Mouse (Mus musculus) lung, embryonic 15.5 days (tissue): ENCODE data around the gene Ccdc88c. TPM values are rescaled to one million over a fixed set of nuclear protein-coding genes. Genes with fewer than 3 reads are reported as not detected.
A peak's percentile ranks its signal among the peaks of the same experiment; 100 is the strongest.

Experiments used
- ATAC-seq: fragments of 200-750 bp; cut with Nextera tagmentation; 2 replicates; pipeline ENCODE4 v1.8.0; 2017; ENCODE audit warnings: moderate number of reproducible peaks, borderline replicate concordance; ENCODE audit not compliant: low FRiP score, low TSS enrichment; ENCODE audit errors: extremely low read depth
- H3K27ac ChIP-seq: fragments of 300-500 bp; sonication (generic); 2 replicates; pipeline ENCODE4 v1.5.1; 2015; ENCODE audit warnings: moderate library complexity, mild to moderate bottlenecking, inconsistent platforms
- H3K27me3 ChIP-seq: fragments of 300-500 bp; sonication (generic); 2 replicates; pipeline ENCODE4 v1.6.1; 2015; ENCODE audit warnings: inconsistent platforms
- H3K36me3 ChIP-seq: fragments of 300-500 bp; sonication (generic); 2 replicates; pipeline ENCODE4 v1.6.1; 2015; ENCODE audit warnings: inconsistent platforms
- H3K4me1 ChIP-seq: fragments of 300-500 bp; sonication (generic); 2 replicates; pipeline ENCODE4 v1.6.1; 2015; ENCODE audit warnings: inconsistent platforms
- H3K4me2 ChIP-seq: fragments of 300-500 bp; sonication (generic); 2 replicates; pipeline ENCODE4 v1.6.1; 2015; ENCODE audit warnings: inconsistent platforms, mild to moderate bottlenecking, moderate library complexity
- H3K4me3 ChIP-seq: fragments of 300-500 bp; sonication (generic); 2 replicates; pipeline ENCODE4 v1.5.1; 2015; ENCODE audit warnings: mild to moderate bottlenecking, inconsistent platforms
- H3K9ac ChIP-seq: fragments of 300-500 bp; sonication (generic); 2 replicates; pipeline ENCODE4 v1.6.1; 2015; ENCODE audit warnings: inconsistent platforms
- H3K9me3 ChIP-seq: fragments of 300-500 bp; sonication (generic); 2 replicates; pipeline ENCODE4 v1.6.1; 2016; ENCODE audit warnings: inconsistent platforms
- WGBS: fragments of 180-500 bp; shearing (Covaris S2); methylation state at CpG from one replicate; pipeline ENCODE4 v1.1.7; 2015; 5-methylcytosine and 5-hydroxymethylcytosine counted together
- polyA plus RNA-seq: library from polyadenylated mRNA; unstranded; fragments of >200 nt; fragmentation: Nextera tagmentation; extraction: Ambion mirVana; gene quantifications from 2 replicates; pipeline ENCODE4 v1.2.1, GENCODE M21; 2015

Ccdc88c gene
- polyA plus RNA-seq, 1 experiment from 2014 or later, result 17.9 TPM

DNA sequence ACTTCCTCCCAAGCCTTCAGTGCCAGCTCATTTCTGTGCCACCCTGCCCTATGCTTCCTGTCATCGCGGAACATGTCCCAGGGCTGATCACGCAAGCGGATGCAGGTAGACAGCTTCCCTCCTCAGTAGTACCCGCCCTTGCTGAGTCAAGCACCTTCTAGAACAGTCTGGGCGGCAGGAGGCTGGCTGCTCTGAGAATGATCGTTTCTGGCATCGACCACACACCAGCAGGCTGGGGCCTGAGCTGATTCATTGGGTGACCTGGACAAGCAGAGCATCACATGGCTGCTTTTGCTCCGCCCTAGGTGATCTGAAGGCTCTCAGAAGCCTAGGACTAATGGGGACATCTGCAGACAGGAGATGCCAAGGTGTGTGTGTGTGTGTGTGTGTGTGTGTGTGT is 125.1 kb downstream of the Ccdc88c start:
- no peak overlapping the region for H3K9ac ChIP-seq
- no peak overlapping the region for H3K4me2 ChIP-seq
- H3K36me3 ChIP-seq, result no peaks in the 10 kb centered on the region
- no peak for ATAC-seq
- H3K4me1 ChIP-seq, result peaks cover 12% of the 10 kb centered on the region; the same call in 1 of the 2 replicates
- WGBS, result 72% methylated on average over 9 of the region's 9 CpGs
- peaks cover 52% of the 10 kb centered on the region for H3K27me3 ChIP-seq
- H3K27ac ChIP-seq, result no peak overlapping the region
- no peak overlapping the region for H3K4me3 ChIP-seq
- H3K9me3 ChIP-seq, result no peaks in the 10 kb centered on the region

DNA sequence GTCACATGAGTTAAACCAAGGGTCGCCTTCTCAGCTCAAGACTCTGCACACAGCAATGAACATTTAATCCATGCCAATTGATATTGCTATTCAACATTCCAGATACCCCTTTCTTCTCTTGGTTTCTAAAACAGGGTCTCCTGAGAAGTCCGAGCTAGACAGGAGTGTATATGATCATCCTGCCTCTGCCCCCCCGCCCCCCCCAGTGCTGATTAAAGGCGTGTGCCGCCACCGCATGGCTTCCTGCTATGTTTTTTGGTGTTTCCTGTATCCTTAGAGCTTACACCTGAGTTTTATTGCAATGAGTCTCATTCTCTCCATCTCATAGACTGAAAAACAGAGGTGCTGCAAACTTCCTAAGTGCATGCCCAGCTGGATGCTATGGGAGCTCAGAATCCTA is 127.5 kb downstream of the Ccdc88c start:
- H3K4me3 ChIP-seq, result no peak overlapping the region
- H3K36me3 ChIP-seq, result no peaks in the 10 kb centered on the region
- peaks cover 11% of the 10 kb centered on the region; the same call in 1 of the 2 replicates for H3K4me1 ChIP-seq
- no peaks in the 10 kb centered on the region for H3K9me3 ChIP-seq
- no peak overlapping the region for H3K9ac ChIP-seq
- H3K27ac ChIP-seq, result no peak overlapping the region
- ATAC-seq, result no peak
- no peak overlapping the region for H3K4me2 ChIP-seq
- peaks cover 56% of the 10 kb centered on the region for H3K27me3 ChIP-seq
- 72% methylated on average over 6 of the region's 6 CpGs for WGBS

DNA sequence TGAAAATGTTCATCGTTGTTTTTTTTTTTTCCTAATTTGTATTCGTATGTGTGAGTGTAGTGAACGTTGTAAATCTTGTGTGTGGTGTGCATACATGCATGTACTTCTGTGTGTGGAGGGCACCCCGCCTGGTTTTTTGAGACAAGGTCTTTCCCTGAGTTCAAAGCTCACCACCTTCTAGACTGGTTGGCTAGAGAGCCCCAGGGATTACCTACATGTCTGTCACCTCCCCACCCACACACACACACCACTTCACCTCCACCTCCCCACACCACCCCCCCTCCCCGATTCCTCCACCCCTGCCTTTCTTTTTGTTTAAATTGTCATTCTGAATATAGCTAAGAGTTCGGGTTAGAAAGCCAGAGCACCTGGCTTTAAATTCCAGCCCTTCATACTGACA is 128.0 kb downstream of the Ccdc88c start:
- ATAC-seq, result no peak
- Histone ChIP-seq H3K4me3 (no peak overlapping the region), H3K9me3 (no peaks in the 10 kb centered on the region), H3K4me2 (no peak overlapping the region), H3K27ac (no peak overlapping the region), H3K4me1 (peaks cover 11% of the 10 kb centered on the region; the same call in 1 of the 2 replicates), H3K27me3 (peaks cover 58% of the 10 kb centered on the region), H3K9ac (no peak overlapping the region), H3K36me3 (no peaks in the 10 kb centered on the region)
- 70% methylated on average over 6 of the region's 6 CpGs for WGBS

DNA sequence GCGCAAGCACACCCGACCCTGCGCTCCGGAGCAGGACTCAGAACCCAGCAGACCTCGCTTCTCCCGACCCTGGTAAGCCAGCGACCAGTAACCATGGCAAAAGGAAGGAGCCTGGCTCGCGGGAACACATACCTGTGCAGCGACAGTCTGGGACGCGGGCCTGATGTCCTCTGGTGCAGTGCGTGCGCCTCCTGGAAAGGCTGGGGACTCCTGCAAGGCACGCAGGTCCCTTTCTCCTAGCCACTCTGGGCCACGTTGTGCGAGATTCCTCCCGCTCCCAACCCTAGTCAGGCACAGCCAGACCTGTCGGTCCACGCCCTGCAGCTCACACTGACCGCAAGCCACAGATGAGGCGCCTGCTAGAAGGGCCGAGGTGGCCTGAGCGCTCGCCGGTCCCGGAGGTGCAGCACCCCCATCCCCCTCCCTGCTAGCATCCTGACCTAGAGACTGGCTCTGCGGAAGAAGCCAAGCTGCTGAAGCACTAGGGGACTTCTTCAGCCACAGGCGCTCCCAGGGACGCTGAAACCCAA is 129.7 kb downstream of the Ccdc88c start:
- WGBS, result 2% methylated on average over 30 of the region's 30 CpGs
- H3K9ac ChIP-seq, result no peak overlapping the region
- no peak overlapping the region for H3K27ac ChIP-seq
- no peak for ATAC-seq
- no peaks in the 10 kb centered on the region for H3K9me3 ChIP-seq
- H3K27me3 ChIP-seq, result peaks cover 58% of the 10 kb centered on the region
- peak overlapping the region; percentile 21 for H3K4me3 ChIP-seq
- H3K4me2 ChIP-seq, result peak overlapping the region; percentile 50
- H3K36me3 ChIP-seq, result no peaks in the 10 kb centered on the region
- peaks cover 11% of the 10 kb centered on the region; the same call in 1 of the 2 replicates for H3K4me1 ChIP-seq

DNA sequence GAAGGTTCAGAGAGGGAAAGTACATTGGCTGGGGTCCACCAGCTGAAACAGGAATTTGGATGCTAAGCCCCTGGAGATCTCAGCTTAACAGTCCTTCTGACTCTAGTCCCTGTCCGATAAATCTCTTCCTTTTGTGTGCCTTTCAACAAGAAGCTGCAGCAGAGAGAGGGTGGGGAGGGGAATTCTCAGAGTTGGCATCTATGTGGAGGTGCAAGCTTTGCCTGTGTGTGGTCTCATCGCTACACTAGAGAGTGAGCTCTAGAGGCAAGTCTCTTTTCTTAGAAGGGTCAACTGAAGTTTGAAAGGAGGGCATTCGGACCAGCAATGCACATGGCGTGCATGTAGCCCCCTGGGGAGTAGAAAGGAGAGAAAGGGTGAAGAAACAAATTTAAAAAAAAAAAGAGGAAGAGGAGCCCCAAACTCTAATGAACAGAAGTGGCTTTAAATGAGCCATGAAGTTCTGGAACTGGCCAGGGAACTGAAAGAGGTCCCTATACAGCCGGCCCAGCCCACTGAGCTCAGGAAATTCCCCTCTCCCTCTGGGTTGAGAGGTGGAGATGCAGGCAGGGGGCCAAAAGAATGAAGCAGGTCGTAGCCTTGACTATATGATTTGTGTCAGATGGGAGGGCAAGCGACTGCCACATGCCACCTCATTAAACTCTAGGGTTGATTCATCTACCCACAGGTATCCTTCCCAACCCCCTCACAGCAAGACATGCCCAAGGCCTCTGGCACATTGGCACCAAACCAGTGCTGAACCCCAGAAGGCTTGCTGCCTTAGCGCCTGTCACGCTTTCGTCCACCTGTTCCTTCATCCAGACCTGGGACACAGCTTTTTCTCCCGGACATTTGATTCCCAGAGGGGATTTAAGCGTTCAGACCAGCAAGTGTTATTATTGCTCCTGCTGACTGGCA is 130.9 kb downstream of the Ccdc88c start:
- peak overlapping the region; percentile 50 for H3K4me2 ChIP-seq
- 33% methylated on average over 12 of the region's 12 CpGs for WGBS
- no peaks in the 10 kb centered on the region for H3K36me3 ChIP-seq
- no peak for ATAC-seq
- H3K27me3 ChIP-seq, result peaks cover 58% of the 10 kb centered on the region
- no peak overlapping the region for H3K27ac ChIP-seq
- no peak overlapping the region for H3K9ac ChIP-seq
- no peaks in the 10 kb centered on the region for H3K9me3 ChIP-seq
- peaks cover 11% of the 10 kb centered on the region; the same call in 1 of the 2 replicates for H3K4me1 ChIP-seq
- H3K4me3 ChIP-seq, result no peak overlapping the region

DNA sequence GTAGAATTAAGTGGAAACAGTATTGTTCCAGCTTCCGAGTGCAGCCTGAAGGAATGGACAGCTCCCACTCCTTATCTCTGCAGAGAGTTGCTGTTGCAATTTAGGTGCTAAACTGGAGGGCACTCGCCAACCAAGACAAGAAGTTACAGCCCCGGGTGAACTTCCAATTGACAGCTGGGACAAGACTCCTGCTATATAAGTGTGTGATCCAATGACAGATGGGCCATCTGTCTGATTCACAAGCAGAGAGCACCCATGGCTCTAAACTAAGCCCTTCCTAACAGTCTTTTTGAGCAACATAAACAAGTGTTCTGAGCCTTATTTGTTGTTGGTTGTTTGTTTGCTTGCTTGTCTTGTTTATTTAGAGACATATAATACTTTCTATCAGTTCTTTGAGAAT is 132.2 kb downstream of the Ccdc88c start:
- Histone ChIP-seq H3K9me3 (no peaks in the 10 kb centered on the region), H3K27me3 (peaks cover 53% of the 10 kb centered on the region), H3K4me3 (no peak overlapping the region), H3K4me2 (no peak overlapping the region), H3K36me3 (no peaks in the 10 kb centered on the region), H3K27ac (no peak overlapping the region), H3K9ac (no peak overlapping the region), H3K4me1 (peaks cover 11% of the 10 kb centered on the region; the same call in 1 of the 2 replicates)
- no peak for ATAC-seq
- 21% methylated on average over 3 of the region's 3 CpGs for WGBS

DNA sequence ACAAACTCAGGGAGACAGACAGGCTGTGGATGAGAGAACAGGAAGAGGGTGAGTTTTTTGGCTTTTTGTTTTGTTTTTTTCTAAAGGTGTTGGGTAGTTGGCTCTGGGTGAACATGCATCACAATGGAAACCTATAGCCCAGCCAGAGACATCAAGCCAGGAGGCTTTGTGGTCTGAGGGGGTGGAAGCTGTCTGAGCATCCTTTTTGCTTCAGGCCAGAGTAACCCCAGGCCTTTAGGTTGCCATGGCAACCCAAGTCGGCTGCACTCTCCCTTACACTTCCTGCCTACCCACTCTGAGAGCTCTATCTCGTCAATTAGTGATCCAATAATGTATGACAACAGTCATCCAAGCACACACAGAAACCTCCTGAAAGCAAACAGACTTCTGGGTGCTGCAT is 133.4 kb downstream of the Ccdc88c start:
- peaks cover 11% of the 10 kb centered on the region; the same call in 1 of the 2 replicates for H3K4me1 ChIP-seq
- H3K4me2 ChIP-seq, result no peak overlapping the region
- no peak overlapping the region for H3K9ac ChIP-seq
- H3K9me3 ChIP-seq, result no peaks in the 10 kb centered on the region
- no peak overlapping the region for H3K4me3 ChIP-seq
- 0% methylated on average over 2 of the region's 2 CpGs for WGBS
- no peak overlapping the region for H3K27ac ChIP-seq
- H3K36me3 ChIP-seq, result no peaks in the 10 kb centered on the region
- H3K27me3 ChIP-seq, result peaks cover 43% of the 10 kb centered on the region
- ATAC-seq, result no peak

DNA sequence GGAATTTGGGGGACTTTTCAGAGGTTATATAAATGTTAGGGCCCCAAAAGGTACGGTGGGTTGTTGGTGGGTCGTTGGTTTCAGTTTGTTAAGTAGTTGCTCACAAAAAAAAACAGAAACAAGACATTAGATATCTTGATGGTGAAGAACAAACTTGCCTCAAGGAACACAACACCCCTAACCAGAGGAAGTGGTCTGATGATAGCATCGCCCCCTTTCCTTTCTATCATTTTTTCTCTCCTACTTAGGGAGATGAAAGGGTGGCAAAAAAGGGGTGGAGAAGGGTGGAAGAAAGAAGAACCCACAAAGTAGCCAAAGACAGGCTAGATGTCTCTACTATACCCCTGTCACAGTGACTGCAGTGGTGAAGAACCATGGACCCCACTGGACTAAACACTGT is 138.3 kb downstream of the Ccdc88c start:
- Histone ChIP-seq H3K4me2 (no peak overlapping the region), H3K36me3 (no peaks in the 10 kb centered on the region), H3K4me1 (peaks cover 7% of the 10 kb centered on the region; the same call in 1 of the 2 replicates), H3K9ac (no peak overlapping the region), H3K9me3 (no peaks in the 10 kb centered on the region), H3K27ac (no peak overlapping the region), H3K4me3 (no peak overlapping the region), H3K27me3 (no peaks in the 10 kb centered on the region)
- ATAC-seq, result no peak
- WGBS, result 79% methylated on average over 3 of the region's 3 CpGs

DNA sequence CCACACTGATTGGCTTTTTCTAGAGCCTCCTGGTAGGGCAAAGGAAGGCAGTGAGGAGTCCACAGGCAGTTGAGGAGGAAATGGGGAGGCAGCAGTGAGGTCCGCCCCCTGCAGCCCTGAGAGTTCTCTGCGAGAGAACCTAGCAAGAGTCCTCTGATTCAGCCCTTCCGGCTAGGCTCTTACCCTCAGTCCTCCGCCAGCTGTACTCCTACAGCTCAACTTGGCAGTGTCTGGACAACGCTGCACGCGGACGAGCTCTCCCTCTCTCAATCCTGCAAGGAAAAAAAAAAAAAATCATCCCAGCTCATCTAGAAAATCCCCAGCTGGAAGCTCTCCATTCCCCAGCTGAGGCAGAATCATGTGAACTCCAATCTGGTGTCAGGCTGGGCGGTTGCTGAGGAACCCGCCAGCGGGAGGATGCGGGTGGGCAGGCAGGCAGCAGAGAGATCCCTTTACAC is 141.0 kb downstream of the Ccdc88c start:
- no peak overlapping the region for H3K9ac ChIP-seq
- no peaks in the 10 kb centered on the region for H3K9me3 ChIP-seq
- H3K4me1 ChIP-seq, result peaks cover 7% of the 10 kb centered on the region; the same call in 1 of the 2 replicates
- no peaks in the 10 kb centered on the region for H3K27me3 ChIP-seq
- peak overlapping the region; percentile 38; the same call in 1 of the 2 replicates for H3K27ac ChIP-seq
- WGBS, result 17% methylated on average over 12 of the region's 12 CpGs
- peak; percentile 86; the same call in 1 of the 2 replicates for ATAC-seq
- H3K4me3 ChIP-seq, result no peak overlapping the region
- H3K36me3 ChIP-seq, result no peaks in the 10 kb centered on the region
- 0 out of 2 replicates have a peak overlapping the region, but pooled peaks have one; percentile 5 for H3K4me2 ChIP-seq

DNA sequence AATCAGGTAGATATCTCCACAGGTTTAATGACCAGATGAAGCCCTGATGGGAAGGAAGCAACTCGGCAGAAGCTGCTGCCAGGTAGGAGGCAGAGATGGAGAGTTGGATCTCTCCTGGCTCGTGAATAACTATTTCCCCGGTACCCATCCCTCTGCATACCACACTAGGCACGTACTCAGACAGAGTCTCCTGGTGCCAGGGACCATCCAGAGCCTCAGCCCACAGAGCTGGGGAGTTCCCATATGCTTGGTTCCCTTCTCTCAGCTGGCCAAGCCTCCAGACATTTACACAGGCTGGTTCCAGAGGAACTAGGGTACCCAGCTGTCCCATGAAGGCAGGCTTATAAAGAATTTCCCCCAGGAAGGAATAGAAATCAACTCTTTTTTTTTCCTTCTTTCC is 142.0 kb downstream of the Ccdc88c start:
- Histone ChIP-seq H3K27ac (no peak overlapping the region), H3K27me3 (no peaks in the 10 kb centered on the region), H3K36me3 (no peaks in the 10 kb centered on the region), H3K4me3 (no peak overlapping the region), H3K9me3 (no peaks in the 10 kb centered on the region), H3K4me2 (no peak overlapping the region), H3K9ac (no peak overlapping the region), H3K4me1 (peaks cover 7% of the 10 kb centered on the region; the same call in 1 of the 2 replicates)
- 70% methylated on average over 4 of the region's 4 CpGs for WGBS
- no peak for ATAC-seq

DNA sequence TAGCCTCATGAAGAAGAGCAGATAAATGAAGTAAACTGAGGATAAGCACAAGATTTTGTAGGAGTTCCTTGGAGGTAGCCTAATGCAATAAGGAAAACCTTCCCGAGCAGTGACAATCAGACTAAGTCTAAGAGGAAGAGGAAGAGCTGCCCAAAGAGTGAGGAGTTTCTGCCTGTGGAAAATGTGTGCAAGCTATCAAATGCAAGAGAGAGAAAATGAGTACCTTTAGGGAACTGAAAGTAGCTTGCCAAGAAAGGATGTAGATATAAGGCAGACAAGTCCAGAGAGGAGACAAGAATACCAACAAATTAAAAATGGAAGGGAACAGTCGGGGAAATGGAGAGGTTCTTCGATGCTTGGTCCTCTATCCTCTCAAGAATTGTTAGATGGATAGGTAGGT is 143.3 kb downstream of the Ccdc88c start:
- H3K27ac ChIP-seq, result no peak overlapping the region
- H3K4me1 ChIP-seq, result peaks cover 7% of the 10 kb centered on the region; the same call in 1 of the 2 replicates
- H3K4me3 ChIP-seq, result no peak overlapping the region
- ATAC-seq, result no peak
- no peaks in the 10 kb centered on the region for H3K36me3 ChIP-seq
- H3K27me3 ChIP-seq, result no peaks in the 10 kb centered on the region
- no peak overlapping the region for H3K9ac ChIP-seq
- 86% methylated on average over 3 of the region's 3 CpGs for WGBS
- H3K4me2 ChIP-seq, result no peak overlapping the region
- H3K9me3 ChIP-seq, result no peaks in the 10 kb centered on the region

DNA sequence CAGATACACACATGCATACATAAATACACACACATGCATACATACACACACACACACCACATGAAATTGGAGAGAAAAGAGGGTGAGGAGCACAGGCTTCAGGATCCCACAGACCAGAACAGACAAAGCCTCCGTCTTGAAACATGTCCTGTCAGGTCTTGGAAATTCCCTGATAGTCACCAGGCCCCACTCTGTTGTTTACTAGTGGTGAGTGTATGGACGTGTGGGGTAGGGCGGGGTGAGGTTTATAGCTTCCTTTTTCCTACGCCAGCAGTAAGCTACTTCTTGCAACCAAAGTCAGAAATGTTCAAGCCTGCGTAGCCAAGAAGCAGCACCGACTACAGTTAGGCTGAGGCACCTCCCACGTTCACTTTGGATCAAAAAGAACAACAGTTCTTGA is 145.7 kb downstream of the Ccdc88c start:
- WGBS, result 62% methylated on average over 7 of the region's 7 CpGs
- no peak overlapping the region for H3K9ac ChIP-seq
- peaks cover 5% of the 10 kb centered on the region; the same call in 1 of the 2 replicates for H3K4me1 ChIP-seq
- H3K4me3 ChIP-seq, result no peak overlapping the region
- no peak for ATAC-seq
- no peaks in the 10 kb centered on the region for H3K27me3 ChIP-seq
- H3K27ac ChIP-seq, result no peak overlapping the region
- no peaks in the 10 kb centered on the region for H3K36me3 ChIP-seq
- H3K4me2 ChIP-seq, result no peak overlapping the region
- no peaks in the 10 kb centered on the region for H3K9me3 ChIP-seq
